Mouse (Mus musculus) stomach, embryonic 14.5 days (tissue): ENCODE measurements around the gene Gm7861. TPM values are rescaled to one million over a fixed set of nuclear protein-coding genes. Genes with fewer than 3 reads are reported as not detected.
"Not testable (repeated sequence)": the region's sequence is repeated elsewhere in the genome, so short reads cannot be mapped to it uniquely, and the experiment has no call there.

ENCODE experiments used
- ATAC-seq: fragments of 200-750 bp; cut with Nextera tagmentation; 2 replicates; pipeline ENCODE4 v1.8.0; 2017; ENCODE audit warnings: low read depth, moderate TSS enrichment; ENCODE audit not compliant: insufficient number of reproducible peaks, insufficient read depth, low FRiP score
- H3K27ac ChIP-seq: fragments of 300-500 bp; sonication (generic); 2 replicates; pipeline ENCODE4 v1.5.1; 2014; ENCODE audit warnings: mild to moderate bottlenecking, low read length, moderate library complexity, mixed read lengths
- H3K27me3 ChIP-seq: fragments of 300-500 bp; sonication (generic); 2 replicates; pipeline ENCODE4 v1.6.1; 2014; ENCODE audit warnings: low read length, control low read depth, mixed read lengths; ENCODE audit not compliant: control insufficient read depth, insufficient read depth
- H3K36me3 ChIP-seq: fragments of 300-500 bp; sonication (generic); 2 replicates; pipeline ENCODE4 v1.6.1; 2014; ENCODE audit warnings: mild to moderate bottlenecking, control low read depth, low read length, moderate library complexity, mixed read lengths; ENCODE audit not compliant: control insufficient read depth, insufficient read depth
- H3K4me1 ChIP-seq: fragments of 300-500 bp; sonication (generic); 2 replicates; pipeline ENCODE4 v1.6.1; 2014; ENCODE audit warnings: low read length, control low read depth, mixed read lengths; ENCODE audit not compliant: control insufficient read depth, insufficient read depth
- H3K4me2 ChIP-seq: fragments of 300-500 bp; sonication (generic); replicated peaks from 2 replicates; pipeline ENCODE4 v1.6.1; 2014; ENCODE audit warnings: low read depth, low read length, control low read depth
- H3K4me3 ChIP-seq: fragments of 300-500 bp; sonication (generic); 2 replicates; pipeline ENCODE4 v1.5.1; 2014; ENCODE audit warnings: low read depth, low read length, control low read depth
- H3K9ac ChIP-seq: fragments of 300-500 bp; sonication (generic); replicated peaks from 2 replicates; pipeline ENCODE4 v1.6.1; 2014; ENCODE audit warnings: low read depth, mild to moderate bottlenecking, control low read depth, low read length, moderate library complexity, mixed read lengths
- H3K9me3 ChIP-seq: fragments of 300-500 bp; sonication (generic); 2 replicates; pipeline ENCODE4 v1.6.1; 2016; ENCODE audit warnings: low read depth, low read length, control low read depth; ENCODE audit not compliant: control insufficient read depth
- WGBS: fragments of 180-500 bp; shearing (Covaris S2); extraction: QIAGEN DNeasy Blood & Tissue Kit; methylation state at CpG from one replicate; pipeline ENCODE4 v1.1.7; 2014; 5-methylcytosine and 5-hydroxymethylcytosine counted together
- polyA plus RNA-seq: library from polyadenylated mRNA; unstranded; fragments of >200 nt; fragmentation: Nextera tagmentation; extraction: Ambion mirVana; gene quantifications from 2 replicates; pipeline ENCODE4 v1.2.1, GENCODE M21; 2014

The Gm7861 gene
- polyA plus RNA-seq: not detected in 2 replicates

DNA sequence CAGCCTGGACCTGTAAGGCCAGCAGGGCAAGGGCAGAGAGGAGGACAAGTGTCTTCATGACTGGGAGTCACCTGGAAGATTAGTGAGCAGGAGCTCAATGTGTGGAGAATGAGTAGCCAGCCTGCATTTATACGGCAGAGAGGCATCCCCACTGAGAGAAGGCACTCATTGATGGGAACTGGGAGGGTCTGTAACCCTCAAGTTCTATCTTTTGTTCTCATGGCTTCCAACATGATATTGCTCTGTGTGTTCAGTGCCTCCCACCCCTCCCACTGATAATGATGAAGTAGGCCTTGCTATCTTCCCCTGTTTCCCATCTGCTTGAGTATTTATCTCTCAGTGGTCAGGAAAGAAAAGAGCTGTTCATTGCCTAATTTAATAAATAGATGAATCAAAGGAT, at the start of gene Gm7861:
Gene Gm7861, minus strand, starts transcription at position 101 of the 400 bp plus-strand sequence.
- H3K9me3 ChIP-seq, H3K27me3 ChIP-seq, H3K36me3 ChIP-seq, H3K27ac ChIP-seq, H3K4me2 ChIP-seq, H3K9ac ChIP-seq, H3K4me1 ChIP-seq, ATAC-seq, H3K4me3 ChIP-seq: not testable (repeated sequence)
- no CpG with 5 or more reads among the region's 1 CpGs for WGBS

DNA sequence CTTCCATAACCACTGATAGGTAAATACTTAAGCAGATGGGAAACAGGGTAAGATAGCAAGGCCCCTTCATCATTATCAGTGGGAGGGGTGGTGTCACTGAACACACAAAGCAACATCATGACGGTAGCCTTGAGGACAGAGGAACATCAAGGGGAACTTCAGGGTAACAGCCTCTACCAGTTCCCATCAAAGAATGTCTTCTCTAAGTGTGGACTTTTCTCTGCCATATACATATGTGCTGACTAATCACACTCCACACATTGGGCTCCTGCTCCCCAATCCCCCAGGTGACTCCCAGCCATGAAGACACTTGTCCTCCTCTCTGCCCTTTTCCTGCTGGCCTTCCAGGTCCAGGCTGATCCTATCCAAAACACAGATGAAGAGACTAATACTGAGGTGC, 23.6 kb upstream of the Gm7861 start, which contains the start of gene Defa26:
Gene Defa26, plus strand, starts transcription at position 301 of the 400 bp plus-strand sequence.
- not testable (repeated sequence) for H3K9me3 ChIP-seq, ATAC-seq, H3K27ac ChIP-seq, H3K27me3 ChIP-seq, H3K36me3 ChIP-seq, H3K4me2 ChIP-seq, H3K9ac ChIP-seq, H3K4me1 ChIP-seq, H3K4me3 ChIP-seq
- no CpG with 5 or more reads among the region's 1 CpGs for WGBS

DNA sequence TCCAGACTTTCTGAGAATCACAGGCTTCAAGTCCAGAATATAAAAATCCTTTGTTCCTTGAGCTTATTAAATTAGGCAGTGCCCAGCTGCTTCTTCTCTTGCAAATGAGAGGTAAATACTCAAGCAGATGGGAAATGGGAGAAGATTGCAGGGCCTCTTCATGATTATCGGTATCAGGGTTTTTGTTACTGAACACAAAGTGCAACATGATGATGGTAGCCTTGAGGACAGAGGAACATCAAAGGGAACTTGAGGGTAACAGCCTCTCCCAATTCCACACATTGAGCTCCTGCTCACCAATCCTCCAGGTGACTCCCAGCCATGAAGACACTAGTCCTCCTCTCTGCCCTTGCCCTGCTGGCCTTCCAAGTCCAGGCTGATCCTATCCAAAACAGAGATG, 11.6 kb downstream of the Gm7861 start, which contains the start of gene Defa28:
Gene Defa28, plus strand, starts transcription at position 301 of the 400 bp plus-strand sequence.
- H3K4me2 ChIP-seq, ATAC-seq, H3K27me3 ChIP-seq, H3K4me3 ChIP-seq, H3K36me3 ChIP-seq, H3K9me3 ChIP-seq, H3K9ac ChIP-seq, H3K27ac ChIP-seq, H3K4me1 ChIP-seq: not testable (repeated sequence)
- WGBS: no CpG with 5 or more reads among the region's 1 CpGs

DNA sequence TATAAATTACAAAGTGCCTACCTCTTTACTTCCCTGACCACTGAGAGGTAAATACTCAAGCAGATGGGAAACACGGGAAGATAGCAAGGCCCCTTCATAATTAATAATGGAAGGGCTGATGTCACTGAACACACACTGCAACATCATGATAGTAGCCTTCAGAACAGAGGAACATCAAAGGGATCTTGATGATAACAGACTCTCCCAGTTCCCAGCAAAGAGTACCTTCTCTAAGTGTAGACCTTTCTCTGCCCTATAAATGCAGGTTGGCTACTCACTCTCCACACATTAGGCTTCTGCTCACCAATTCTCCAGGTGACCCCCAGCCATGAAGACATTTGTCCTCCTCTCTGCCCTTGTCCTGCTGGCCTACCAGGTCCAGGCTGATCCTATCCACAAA, 29.2 kb downstream of the Gm7861 start, which contains the start of gene Defa37:
Gene Defa37, plus strand, starts transcription at position 301 of the 400 bp plus-strand sequence.
- not testable (repeated sequence) for H3K9ac ChIP-seq, H3K36me3 ChIP-seq, ATAC-seq, H3K9me3 ChIP-seq, H3K4me2 ChIP-seq, H3K4me1 ChIP-seq, H3K27me3 ChIP-seq, H3K4me3 ChIP-seq, H3K27ac ChIP-seq
- WGBS: no CpG with 5 or more reads among the region's 1 CpGs

Other genes starting within 250 kb of the Gm7861 start
- not detected in 2 replicates for gene Defa2, start 216.0 kb downstream of the Gm7861 start, polyA plus RNA-seq
- gene Defa33, start 202.7 kb downstream of the Gm7861 start, polyA plus RNA-seq: not detected in 2 replicates
- not detected in 2 replicates for gene Defa36, start 167.1 kb downstream of the Gm7861 start, polyA plus RNA-seq
- not detected in 2 replicates for gene Gm7849, start 137.9 kb downstream of the Gm7861 start, polyA plus RNA-seq
- not detected in 2 replicates for gene Defa20, start 85.2 kb downstream of the Gm7861 start, polyA plus RNA-seq
- not detected in 2 replicates for gene Defa32, start 65.5 kb downstream of the Gm7861 start, polyA plus RNA-seq
- gene Defa37, start 29.1 kb downstream of the Gm7861 start, polyA plus RNA-seq: not detected in 2 replicates
- not detected in 2 replicates for gene Defa28, start 11.5 kb downstream of the Gm7861 start, polyA plus RNA-seq
- not detected in 2 replicates for gene Defa26, start 23.7 kb upstream of the Gm7861 start, polyA plus RNA-seq
- gene Defa17, start 61.3 kb upstream of the Gm7861 start, polyA plus RNA-seq: not detected in 2 replicates
- not detected in 2 replicates for gene Defa34, start 71.3 kb upstream of the Gm7861 start, polyA plus RNA-seq
- not detected in 2 replicates for gene AY761184, start 109.1 kb upstream of the Gm7861 start, polyA plus RNA-seq
- not detected in 2 replicates for gene Defa24, start 140.0 kb upstream of the Gm7861 start, polyA plus RNA-seq
- not detected in 2 replicates for gene Defb50, start 229.0 kb upstream of the Gm7861 start, polyA plus RNA-seq
- gene Defb2, start 245.4 kb upstream of the Gm7861 start, polyA plus RNA-seq: 1.1 TPM in 1 of 2 replicates, not detected in the other